Mouse (Mus musculus): ENCODE measurements around the gene Myt1l.

Gene Myt1l

GRCm38 (mm10) chr12:29671984-29672383, 143.8 kb downstream of the Myt1l start:
- DNase-seq, result no peak

DNA sequence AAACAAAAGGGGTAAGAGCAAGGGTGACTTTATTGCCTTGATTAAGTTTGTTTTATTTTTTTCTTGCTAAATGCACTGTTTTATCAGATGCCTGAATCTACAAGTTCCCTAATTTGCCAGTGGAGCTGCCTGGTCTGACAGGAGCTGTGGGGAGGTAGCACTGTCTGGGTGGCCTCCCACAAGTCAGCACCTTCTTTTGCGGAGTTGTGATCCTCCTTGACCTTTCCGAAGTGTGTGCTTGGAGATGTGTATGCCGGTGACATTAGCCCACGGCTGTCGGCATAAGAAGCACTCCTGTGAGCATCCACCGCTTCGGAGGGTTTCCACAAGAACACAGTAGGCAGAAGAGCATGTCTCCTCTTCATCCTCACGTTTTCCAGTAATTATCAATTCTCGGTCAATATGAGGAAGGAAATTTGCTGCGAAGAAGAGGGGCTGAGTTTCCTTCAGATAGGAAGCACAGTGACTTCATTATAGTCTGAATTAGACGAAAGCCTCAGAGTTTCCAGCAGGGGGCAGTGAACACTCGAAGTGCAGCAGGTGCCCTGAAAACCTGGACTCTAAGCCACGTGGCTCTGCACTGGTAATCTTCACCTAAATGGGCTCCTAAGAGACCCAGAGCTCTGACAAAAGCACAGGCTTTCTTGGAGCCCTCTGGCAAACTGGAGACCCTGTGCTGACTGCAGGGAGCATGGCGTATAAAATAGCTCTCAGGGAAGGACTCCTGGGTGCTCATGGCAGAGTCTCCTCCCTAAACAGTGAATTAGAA, 147.6 kb downstream of the Myt1l start:
- peak; percentile 3 for DNase-seq

DNA sequence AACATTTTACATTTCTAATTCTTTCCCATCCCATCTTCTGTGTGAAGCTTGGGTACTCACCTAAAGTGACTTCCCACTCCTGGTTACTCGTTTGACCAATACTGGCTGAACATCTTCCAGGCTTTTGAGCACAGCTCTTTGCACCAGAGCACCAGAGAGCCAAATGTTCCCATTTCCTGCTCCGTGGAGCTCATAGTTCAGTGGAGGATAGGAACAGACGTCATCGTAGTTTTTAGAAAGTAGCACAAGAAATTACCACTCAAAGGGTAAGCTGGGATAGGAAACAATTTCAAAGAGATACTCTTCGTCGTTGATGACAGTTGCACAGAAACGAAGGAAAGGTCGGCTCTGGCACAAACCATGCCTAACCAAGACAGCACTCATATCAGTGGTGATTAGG, 154.2 kb downstream of the Myt1l start:
- DNase-seq, result no peak

GRCm38 (mm10) chr12:29682946-29683345, 154.8 kb downstream of the Myt1l start:
- DNase-seq, result no peak

DNA sequence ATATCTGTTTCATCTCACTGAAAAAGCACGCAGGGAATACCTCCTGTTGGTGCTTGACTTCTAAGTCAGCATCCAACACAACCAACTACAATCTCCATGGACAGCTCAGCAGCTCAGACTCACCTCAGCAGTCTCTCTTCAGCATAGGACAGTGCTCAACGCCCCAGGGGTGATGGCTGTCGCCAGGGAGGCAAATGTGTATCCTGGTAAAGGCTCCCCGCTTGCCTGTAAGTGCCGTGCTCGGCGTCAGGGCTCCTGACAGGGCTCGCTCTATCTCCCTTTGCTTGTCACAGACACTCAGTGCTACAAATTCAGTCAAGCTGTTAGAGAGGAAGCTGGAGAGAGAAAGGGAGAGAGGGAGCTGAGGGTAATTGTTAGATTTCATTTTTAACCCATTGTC, 158.1 kb downstream of the Myt1l start:
- DNase-seq, result no peak

- no peak for DNase-seq
Observed at GRCm38 (mm10) chr12:29691566-29691965, 163.4 kb downstream of the Myt1l start.

DNA sequence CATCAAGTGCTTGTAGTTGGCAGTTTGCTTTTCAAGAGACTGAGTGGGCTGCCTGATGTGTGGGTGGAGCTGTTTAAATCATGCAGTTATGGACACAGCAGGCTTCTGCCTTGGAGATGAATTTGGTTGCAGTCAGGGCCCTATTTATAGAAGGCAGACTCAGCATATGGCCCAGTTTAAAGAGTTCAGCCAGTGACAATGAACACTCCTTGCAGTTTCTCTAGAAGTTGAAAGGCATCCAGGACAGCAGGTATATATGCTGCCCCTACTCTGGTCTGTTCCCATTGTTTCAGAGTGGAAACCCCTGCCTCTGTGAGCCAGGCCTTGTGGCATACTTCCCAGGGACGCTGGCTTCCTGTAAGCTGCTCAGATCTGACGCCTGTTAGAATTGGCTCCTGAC, 167.0 kb downstream of the Myt1l start:
- no peak for DNase-seq

DNA sequence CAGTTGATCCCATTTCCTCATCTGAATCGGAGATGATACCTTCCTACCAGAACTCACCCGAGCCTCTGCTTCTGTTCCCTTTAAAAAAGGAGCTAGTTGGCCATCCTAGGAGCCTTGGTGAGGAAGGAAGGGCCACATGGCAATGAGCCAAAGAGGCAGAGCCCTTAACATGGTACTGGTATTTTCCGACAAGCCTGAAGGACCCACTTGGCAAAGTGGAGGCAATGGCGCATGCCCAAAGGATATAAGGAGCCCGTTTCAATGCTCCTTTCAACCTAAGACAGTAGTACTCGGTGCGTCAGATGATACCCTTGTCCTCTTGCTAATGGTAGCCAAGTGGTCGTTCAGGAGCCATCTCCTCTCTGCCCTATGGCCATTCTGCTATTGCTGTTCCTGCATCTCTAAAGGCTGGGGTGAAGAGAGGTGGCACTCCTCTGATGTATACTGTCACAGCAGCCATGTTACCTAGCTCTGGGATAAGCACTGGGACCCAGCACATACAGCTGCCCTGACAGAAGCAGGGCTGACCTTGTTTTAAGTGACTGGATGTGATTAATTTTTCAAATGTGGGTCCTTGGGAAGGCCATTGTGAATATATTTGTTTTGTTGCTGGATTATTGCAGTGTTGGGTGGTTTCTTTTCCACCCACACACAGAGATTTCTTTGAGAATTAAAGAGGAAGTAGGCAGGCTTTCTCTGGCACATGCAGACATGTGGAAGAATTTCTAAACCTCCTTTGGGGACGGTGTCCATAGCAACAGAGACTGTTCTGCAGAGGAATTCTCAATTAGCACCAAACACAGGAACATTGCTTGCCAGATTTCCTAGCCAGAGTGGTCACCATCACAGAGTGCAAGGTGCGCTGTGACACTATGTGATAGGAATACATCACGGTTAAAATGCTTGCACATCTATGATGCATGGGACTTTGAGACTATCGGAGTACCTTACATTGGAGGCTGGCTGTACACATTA, 169.6 kb downstream of the Myt1l start:
- DNase-seq, result no peak

DNA sequence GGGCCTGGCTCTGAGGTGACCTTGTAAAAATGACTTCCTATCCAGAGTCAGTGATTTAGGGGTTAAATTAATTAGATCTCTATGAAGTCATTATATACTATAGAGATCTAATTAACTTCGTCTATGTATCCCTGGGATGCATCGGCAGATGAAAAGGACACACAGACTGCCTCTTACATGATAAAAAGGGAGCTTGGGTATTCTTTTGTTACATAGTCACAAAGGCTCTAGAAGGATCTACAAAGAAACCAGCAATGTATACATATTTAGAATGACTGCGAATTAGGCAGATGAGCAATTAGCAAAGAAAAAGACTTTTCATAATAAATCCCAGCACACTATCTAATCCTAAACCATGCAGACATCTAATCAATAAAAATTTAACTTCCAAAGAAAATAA, 170.4 kb downstream of the Myt1l start:
- DNase-seq, result no peak

- DNase-seq, result no peak
Observed at GRCm38 (mm10) chr12:29698976-29699375, 170.8 kb downstream of the Myt1l start.

GRCm38 (mm10) chr12:29699386-29699785, 171.2 kb downstream of the Myt1l start:
- no peak for DNase-seq

- no peak for DNase-seq
Observed at GRCm38 (mm10) chr12:29700026-29700425, 171.8 kb downstream of the Myt1l start.

DNA sequence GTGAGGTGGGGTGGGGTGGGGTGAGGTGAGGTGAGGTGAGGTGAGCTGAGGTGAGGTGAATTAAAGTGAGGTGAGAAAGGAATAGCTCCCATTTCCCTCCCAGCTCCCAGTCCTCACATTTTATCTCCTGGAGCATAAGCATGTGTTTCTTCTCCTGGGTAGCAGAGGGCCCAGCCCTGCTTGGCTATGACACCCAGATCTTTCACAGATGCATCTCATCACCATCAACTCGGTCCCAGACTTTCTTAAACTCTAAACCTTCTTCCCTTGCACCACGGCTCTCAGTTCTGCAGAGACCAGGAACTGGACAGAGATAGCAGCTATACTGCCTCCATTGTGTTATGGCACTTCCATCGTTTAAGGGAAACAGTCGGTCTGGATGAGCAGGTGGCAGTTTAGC, 172.9 kb downstream of the Myt1l start:
- DNase-seq, result no peak

GRCm38 (mm10) chr12:29701731-29702316, 173.6 kb downstream of the Myt1l start:
- no peak for DNase-seq

DNA sequence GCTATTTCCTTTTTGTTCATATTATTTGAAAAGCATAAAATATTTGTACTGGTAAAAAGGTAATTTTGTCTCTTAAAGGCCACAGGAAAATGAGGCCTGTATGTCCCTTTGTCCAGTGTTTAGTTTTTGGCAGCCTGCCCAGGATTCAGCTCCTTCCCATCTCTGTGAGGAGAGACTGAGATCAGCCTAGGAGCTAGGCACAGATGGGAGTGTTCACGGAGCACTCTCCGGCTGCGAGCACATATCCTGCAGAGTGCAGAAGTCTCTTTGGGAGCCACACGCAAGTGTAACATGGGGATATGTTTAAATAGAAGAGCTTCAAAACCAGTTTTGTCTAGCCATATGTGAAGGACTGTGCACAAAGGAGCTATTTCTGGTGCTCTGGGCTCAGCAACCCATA, 174.4 kb downstream of the Myt1l start:
- no peak for DNase-seq

DNA sequence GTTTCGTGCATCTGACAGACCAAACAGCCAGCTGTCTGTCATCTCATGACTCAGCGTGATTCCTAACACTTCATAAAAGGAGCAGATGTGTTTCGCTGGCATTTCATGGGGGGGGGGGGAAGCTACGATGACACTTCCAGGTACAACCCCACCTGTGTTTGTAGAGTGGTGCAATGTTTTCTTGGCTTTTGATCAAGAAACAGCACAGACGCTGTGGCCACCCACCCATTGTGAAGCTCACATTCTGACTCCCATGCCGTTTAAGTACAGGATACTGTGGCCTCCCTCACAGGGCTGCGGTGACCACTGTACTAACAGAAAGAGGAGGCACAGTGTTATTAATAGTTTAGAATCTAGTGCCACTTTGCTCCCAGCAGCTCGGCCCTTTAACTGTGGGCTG, 175.4 kb downstream of the Myt1l start:
- no peak for DNase-seq

GRCm38 (mm10) chr12:29707094-29707493, 178.9 kb downstream of the Myt1l start:
- DNase-seq, result no peak

GRCm38 (mm10) chr12:29708166-29708565, 180.0 kb downstream of the Myt1l start:
- DNase-seq, result no peak

DNA sequence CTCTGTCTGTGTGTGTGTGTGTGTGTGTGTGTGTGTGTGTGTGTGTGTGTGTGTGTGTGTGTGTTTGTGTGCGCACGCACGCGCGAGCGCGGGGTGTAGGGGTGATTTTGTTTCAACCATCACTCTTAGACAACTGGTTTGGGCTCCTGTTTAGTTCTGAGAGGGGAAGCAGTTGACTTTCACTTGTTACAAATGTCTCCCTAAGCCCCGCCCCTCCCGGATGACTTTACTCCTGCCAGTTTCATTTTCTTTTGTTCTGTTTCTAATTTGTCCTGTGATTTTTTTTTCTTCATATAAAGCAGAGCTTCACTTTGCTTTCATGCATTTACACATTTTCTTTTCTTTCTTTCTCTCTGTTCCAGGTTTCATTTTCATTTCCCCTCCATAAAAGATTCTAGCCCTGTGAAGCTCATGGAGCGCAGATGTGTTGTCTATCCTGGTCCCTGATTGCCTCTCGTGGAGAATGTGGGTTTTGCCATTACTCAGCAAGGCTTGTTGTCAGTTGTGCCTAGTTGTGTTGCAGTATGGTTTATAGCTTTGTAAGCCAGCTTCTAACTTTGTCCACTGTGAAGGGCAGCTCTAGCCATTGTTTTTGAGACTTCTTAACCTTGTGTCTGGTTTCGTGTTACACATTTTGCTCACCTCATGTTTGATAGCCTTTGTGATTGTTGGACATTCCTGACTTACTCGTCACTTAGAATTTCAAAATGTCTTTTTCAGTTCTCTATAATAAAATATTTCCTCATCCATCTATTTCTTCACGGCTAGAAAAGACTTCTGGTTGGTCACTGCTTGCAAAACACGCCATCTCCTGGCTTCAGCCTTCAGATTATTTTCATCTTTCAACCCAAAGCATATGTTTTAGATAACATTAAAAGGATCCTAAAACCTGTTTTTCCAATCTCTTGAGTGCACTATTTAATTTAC, 184.9 kb downstream of the Myt1l start:
- DNase-seq, result no peak

DNA sequence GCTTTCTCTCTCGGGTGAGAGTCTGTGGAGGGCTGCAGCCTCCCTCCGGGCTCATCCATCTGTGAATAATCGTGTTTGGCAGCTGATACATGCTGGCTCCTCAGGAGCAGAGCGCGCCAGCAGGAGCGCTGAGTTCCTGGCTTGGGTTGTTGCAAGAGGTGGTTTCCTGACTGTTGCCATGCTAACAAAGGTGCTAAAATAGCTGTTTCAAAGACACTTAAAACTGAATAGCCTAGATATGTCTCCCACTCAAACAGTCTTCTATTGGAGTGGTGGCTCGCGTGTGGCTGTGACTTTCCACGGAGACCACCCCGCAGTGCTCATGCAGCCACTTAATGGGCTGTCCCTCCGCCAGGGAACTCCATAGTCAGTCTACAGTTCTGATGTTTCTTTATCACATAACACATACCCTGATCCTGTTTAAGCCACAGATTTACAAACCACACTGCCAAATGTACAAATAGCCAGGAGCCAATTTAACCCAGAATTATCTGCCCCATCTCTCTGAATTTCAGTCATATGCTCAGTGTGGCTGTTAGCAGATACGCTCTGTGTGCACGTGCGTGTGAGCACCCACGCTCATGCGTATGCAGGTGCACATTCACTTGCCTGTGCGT, 195.6 kb downstream of the Myt1l start:
- DNase-seq, result no peak

- DNase-seq, result no peak
Observed at GRCm38 (mm10) chr12:29728294-29728693, 200.1 kb downstream of the Myt1l start.

All from kidney, adult 11 months (tissue).